Mouse (Mus musculus): ENCODE measurements around the gene Lingo2. TPM values are rescaled to one million over a fixed set of nuclear protein-coding genes. Genes with fewer than 3 reads are reported as not detected.
A peak's percentile ranks its signal among the peaks of the same experiment; 100 is the strongest.

Lingo2 gene
- total and polyA plus RNA-seq, 2 experiments from 2014 or later = 51.6 to 59.7 TPM

DNA sequence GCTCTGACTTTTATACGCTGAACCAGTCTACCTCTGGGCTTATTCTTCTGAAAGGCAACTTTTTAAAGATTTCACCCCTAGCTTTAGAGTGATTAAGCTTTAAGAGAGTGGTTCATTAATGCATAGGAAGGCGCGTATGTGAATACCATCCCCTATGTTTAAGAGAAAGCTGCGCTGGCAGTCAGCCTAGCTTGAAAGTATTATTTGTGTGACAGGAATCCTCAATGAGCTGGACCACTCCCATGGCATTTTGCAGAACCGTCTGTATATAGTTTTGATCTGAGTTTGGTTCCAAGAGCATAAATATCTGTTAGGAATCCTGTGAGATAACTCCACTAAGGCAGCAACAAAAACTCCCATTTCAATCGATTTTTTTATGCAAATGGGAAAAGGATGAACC, 1204.9 kb downstream of the Lingo2 start:
- ATAC-seq (ENCODE audit: low FRiP score) (no peak), DNase-seq (ENCODE audit: low spot score) (no peak)
- 37% methylated on average over 6 of the region's 6 CpGs for WGBS
- Histone ChIP-seq H3K9me3 (ENCODE audit: low read length) (no peaks in the 10 kb centered on the region), H3K36me3 (ENCODE audit: insufficient read depth, low read length) (no peaks in the 10 kb centered on the region), H3K9ac (replicated peaks; ENCODE audit: low read length, poor library complexity, severe bottlenecking) (no peak overlapping the region), H3K4me1 (ENCODE audit: insufficient read depth, low read length) (no peaks in the 10 kb centered on the region), H3K4me3 (ENCODE audit: low read depth, low read length) (no peak overlapping the region), H3K4me2 (ENCODE audit: low read depth, low read length, poor library complexity, severe bottlenecking) (0 out of 2 replicates have a peak overlapping the region, but pooled peaks have one; percentile 6), H3K27me3 (ENCODE audit: insufficient read depth, low read length) (no peaks in the 10 kb centered on the region), H3K27ac (ENCODE audit: low read depth, low read length) (no peak overlapping the region)
- TF ChIP-seq CTCF (IDR thresholded peaks at IDR 0.05) = no peak

DNA sequence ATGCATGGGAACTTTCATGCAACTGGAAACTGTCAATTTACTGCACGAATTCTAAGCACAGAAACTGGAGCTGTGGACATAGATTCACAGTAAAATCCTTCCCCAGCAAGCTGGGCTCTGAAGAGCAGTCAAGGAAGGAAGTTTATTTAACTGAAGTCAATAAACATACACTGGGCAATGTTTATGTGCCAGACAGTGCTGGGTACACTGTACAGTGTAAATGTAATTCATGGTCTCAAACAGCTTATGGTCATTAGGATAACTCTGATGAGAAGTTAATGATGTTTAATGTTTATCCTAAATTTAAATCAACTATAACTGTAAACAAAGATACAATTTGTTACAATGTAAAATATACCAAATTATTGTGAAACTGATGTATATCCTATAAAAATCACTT, 1226.8 kb downstream of the Lingo2 start:
- H3K4me3 ChIP-seq (ENCODE audit: low read depth, low read length) = no peak overlapping the region
- H3K27ac ChIP-seq (ENCODE audit: low read depth, low read length) = no peak overlapping the region
- no peak for DNase-seq (ENCODE audit: low spot score)
- H3K4me2 ChIP-seq (ENCODE audit: low read depth, low read length, poor library complexity, severe bottlenecking) = no peak overlapping the region
- H3K9me3 ChIP-seq (ENCODE audit: low read length) = 0 out of 2 replicates have a peak, but pooled peaks cover 3% of the 10 kb centered on the region
- no peak for TF ChIP-seq CTCF (IDR thresholded peaks at IDR 0.05)
- WGBS = 55% methylated on average over 1 of the region's 1 CpGs
- H3K36me3 ChIP-seq (ENCODE audit: insufficient read depth, low read length) = no peaks in the 10 kb centered on the region
- no peak overlapping the region for H3K9ac ChIP-seq (replicated peaks; ENCODE audit: low read length, poor library complexity, severe bottlenecking)
- H3K27me3 ChIP-seq (ENCODE audit: insufficient read depth, low read length) = no peaks in the 10 kb centered on the region
- no peaks in the 10 kb centered on the region for H3K4me1 ChIP-seq (ENCODE audit: insufficient read depth, low read length)
- ATAC-seq (ENCODE audit: low FRiP score) = no peak

DNA sequence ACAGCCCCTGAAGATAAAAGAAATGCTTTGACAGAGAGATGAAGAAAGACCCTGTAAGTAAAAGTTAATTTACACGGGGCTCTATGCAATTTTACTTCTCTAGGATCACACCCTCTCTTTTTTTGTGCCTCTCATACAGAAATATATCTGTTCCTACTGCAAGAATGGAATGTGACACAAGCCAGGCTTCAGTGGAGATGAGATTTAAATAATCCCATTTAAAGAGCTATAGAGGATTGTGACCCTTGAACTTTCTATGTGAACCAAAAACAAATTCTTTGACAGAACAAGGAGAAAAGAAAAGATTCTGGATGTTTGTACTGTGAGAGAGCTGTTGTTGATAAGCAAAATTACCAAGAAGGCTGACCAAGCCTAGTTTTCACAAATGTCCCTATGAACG, 1247.4 kb downstream of the Lingo2 start:
- DNase-seq (ENCODE audit: low spot score) (no peak), ATAC-seq (ENCODE audit: low FRiP score) (no peak)
- Histone ChIP-seq H3K27ac (ENCODE audit: low read depth, low read length) (no peak overlapping the region), H3K4me1 (ENCODE audit: insufficient read depth, low read length) (no peaks in the 10 kb centered on the region), H3K9ac (replicated peaks; ENCODE audit: low read length, poor library complexity, severe bottlenecking) (no peak overlapping the region), H3K27me3 (ENCODE audit: insufficient read depth, low read length) (no peaks in the 10 kb centered on the region), H3K4me3 (ENCODE audit: low read depth, low read length) (no peak overlapping the region), H3K36me3 (ENCODE audit: insufficient read depth, low read length) (no peaks in the 10 kb centered on the region), H3K4me2 (ENCODE audit: low read depth, low read length, poor library complexity, severe bottlenecking) (no peak overlapping the region), H3K9me3 (ENCODE audit: low read length) (0 out of 2 replicates have a peak, but pooled peaks cover 3% of the 10 kb centered on the region)
- 22% methylated on average over 2 of the region's 2 CpGs for WGBS
- TF ChIP-seq CTCF (IDR thresholded peaks at IDR 0.05) = no peak

DNA sequence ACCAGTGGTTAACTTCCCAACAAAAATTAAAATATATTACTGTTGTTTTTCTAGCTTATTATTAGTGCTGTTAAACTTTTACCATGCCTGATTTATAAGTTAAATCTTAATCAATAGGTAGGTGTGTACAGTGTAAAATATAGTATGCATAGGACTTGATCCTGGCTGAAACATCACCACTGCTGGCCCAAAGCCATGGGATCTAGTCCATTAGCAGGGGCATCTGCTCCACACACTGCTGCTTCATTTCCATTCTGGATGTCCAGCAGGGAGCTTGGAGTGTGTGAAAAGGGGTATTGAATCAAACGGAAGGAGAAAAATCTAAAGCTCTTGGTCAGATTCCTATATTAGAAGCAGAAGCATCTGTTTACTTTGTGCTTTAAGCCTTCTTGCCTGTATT, 1248.9 kb downstream of the Lingo2 start:
- no peak overlapping the region for H3K4me2 ChIP-seq (ENCODE audit: low read depth, low read length, poor library complexity, severe bottlenecking)
- no peak for TF ChIP-seq CTCF (IDR thresholded peaks at IDR 0.05)
- no peak overlapping the region for H3K27ac ChIP-seq (ENCODE audit: low read depth, low read length)
- H3K9ac ChIP-seq (replicated peaks; ENCODE audit: low read length, poor library complexity, severe bottlenecking) = no peak overlapping the region
- no peaks in the 10 kb centered on the region for H3K4me1 ChIP-seq (ENCODE audit: insufficient read depth, low read length)
- no peaks in the 10 kb centered on the region for H3K9me3 ChIP-seq (ENCODE audit: low read length)
- WGBS = 53% methylated on average over 1 of the region's 1 CpGs
- no peak overlapping the region for H3K4me3 ChIP-seq (ENCODE audit: low read depth, low read length)
- no peak for ATAC-seq (ENCODE audit: low FRiP score)
- peak; percentile 31 for DNase-seq (ENCODE audit: low spot score)
- no peaks in the 10 kb centered on the region for H3K36me3 ChIP-seq (ENCODE audit: insufficient read depth, low read length)
- H3K27me3 ChIP-seq (ENCODE audit: insufficient read depth, low read length) = no peaks in the 10 kb centered on the region

DNA sequence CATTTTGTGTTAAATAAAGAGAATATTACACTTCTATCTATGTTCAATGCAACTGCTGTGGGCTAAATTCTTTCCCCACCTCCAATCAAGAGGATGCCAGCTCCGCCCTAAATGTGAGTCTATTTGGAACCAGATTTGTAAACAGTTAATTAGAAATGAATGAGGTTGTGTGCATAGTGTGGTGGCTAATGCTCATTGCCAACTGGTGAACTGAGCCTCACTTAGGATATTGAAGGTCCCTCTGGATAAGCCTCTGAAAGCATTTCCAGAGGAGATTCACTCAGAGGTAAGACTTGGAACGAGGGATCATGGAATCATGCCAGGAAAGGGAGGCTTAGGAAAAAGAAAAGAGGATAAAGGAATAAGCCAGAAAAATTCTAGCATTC, 1256.4 kb downstream of the Lingo2 start:
- H3K4me2 ChIP-seq (ENCODE audit: low read depth, low read length, poor library complexity, severe bottlenecking) = no peak overlapping the region
- H3K9ac ChIP-seq (replicated peaks; ENCODE audit: low read length, poor library complexity, severe bottlenecking) = no peak overlapping the region
- DNase-seq (ENCODE audit: low spot score) (no peak), ATAC-seq (ENCODE audit: low FRiP score) (no peak)
- H3K9me3 ChIP-seq (ENCODE audit: low read length) = no peaks in the 10 kb centered on the region
- no peaks in the 10 kb centered on the region for H3K36me3 ChIP-seq (ENCODE audit: insufficient read depth, low read length)
- H3K4me3 ChIP-seq (ENCODE audit: low read depth, low read length) = no peak overlapping the region
- no peaks in the 10 kb centered on the region for H3K27me3 ChIP-seq (ENCODE audit: insufficient read depth, low read length)
- no peak for TF ChIP-seq CTCF (IDR thresholded peaks at IDR 0.05)
- WGBS = 69% methylated on average over 2 of the region's 2 CpGs
- H3K4me1 ChIP-seq (ENCODE audit: insufficient read depth, low read length) = no peaks in the 10 kb centered on the region
- H3K27ac ChIP-seq (ENCODE audit: low read depth, low read length) = no peak overlapping the region

DNA sequence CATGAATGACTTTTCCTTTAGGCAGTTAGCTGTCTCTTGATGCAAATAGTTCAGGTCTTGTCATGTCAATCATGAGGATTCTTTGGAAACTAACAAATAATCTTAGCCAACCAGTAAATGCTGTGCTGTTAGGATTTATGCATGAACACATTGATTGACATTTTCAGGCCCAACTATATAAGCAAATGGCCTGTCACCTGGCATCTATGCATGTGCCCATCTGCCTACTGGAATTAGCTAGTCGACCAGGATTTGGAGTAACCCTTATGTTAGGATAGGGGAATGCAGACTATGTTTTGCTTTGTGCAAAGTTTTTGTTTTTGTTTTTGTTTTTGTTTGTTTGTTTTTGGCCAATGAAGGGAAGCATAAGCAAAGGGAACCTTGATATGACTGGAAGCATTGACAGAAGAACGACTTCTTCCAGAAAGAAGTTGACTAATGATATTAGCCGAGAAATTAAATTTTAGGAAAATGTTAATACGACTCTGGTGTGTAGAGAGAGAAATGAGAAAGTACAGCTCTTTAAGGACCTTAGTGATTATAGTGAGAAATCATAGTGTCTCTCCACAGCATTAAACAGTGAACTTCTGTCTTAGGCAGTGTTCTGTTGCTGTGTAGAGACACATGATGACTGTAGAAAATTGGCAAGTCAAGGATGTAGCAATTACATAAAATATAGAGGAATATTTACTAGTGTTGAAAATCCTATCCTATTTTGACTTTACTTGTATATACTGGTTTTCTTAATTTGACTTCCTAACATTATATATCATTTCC, 1257.0 kb downstream of the Lingo2 start:
- Histone ChIP-seq H3K9ac (replicated peaks; ENCODE audit: low read length, poor library complexity, severe bottlenecking) (no peak overlapping the region), H3K9me3 (ENCODE audit: low read length) (no peaks in the 10 kb centered on the region), H3K4me1 (ENCODE audit: insufficient read depth, low read length) (no peaks in the 10 kb centered on the region), H3K36me3 (ENCODE audit: insufficient read depth, low read length) (no peaks in the 10 kb centered on the region), H3K27ac (ENCODE audit: low read depth, low read length) (no peak overlapping the region), H3K4me2 (ENCODE audit: low read depth, low read length, poor library complexity, severe bottlenecking) (no peak overlapping the region), H3K27me3 (ENCODE audit: insufficient read depth, low read length) (no peaks in the 10 kb centered on the region), H3K4me3 (ENCODE audit: low read depth, low read length) (no peak overlapping the region)
- WGBS = 93% methylated on average over 4 of the region's 4 CpGs
- DNase-seq (ENCODE audit: low spot score) = no peak
- TF ChIP-seq CTCF (IDR thresholded peaks at IDR 0.05) = no peak
- ATAC-seq (ENCODE audit: low FRiP score) = no peak
